Mouse (Mus musculus) T-helper 1 cell (primary cell): ENCODE data around the gene Maml3.

ENCODE experiments used
- in situ Hi-C: fragments of 300-600 bp; cut with MboI, MseI; formaldehyde crosslinking; loops from one replicate; pipeline ENCODE4 v1.15.1; 2025; ENCODE audit warnings: high pct_unique_total_duplicates

Gene Maml3

GRCm38 (mm10) chr3:51674963-51675362 lies 429.9 kb downstream of the Maml3 start:
- in situ Hi-C loops = no loop called here

DNA sequence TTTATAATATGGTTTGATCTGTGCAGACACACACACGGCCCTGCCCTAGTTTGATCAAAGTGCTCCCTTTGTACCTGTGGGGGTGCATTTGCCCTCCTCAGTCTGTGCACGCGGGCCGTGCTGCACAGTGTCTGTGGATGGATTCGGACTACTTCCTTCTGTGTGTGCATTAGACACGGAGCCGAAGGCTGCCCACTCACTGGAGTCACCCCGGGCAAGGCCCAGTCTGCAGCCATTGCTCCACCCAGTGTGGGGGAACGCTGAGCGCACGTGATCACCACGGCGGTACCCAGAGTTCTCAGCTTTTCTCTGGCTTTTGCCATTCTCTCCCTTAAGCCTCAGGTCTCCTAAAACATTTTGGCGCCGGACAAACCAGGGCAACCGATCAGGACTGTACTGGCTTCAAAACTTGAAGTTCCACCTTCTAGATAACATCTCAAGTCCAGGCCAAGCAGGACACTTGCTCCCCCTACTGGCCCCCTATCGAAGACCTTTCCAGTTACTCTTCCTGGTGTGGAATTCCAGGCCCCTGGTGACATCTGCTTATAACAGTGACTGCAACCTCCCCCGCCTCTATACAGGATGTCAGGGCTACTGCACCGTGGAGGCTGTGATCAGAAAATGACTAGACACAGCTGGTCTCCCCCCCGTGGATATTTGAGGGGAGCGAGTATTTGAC lies 431.3 kb downstream of the Maml3 start:
- in situ Hi-C loops = no loop called here

DNA sequence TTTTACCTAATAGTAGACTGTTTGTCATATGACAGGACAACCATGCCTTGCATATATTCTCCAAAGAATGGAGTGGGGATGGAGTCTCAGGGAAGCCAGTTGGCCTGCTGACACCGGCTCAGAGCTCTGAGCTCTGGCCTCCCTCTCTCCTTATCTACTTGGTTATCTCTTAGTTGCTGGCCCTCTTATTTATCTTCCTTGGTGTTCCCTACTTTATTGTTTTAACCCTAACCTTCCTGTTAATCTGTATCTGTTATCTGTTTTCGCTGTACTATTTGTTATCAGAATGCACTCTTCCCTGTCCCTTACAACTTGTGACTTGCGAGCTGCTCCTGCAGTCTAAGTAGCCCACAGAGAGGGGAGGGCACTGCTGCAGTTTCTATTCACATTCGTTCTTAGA lies 432.2 kb downstream of the Maml3 start:
- in situ Hi-C loops = no loop called here

DNA sequence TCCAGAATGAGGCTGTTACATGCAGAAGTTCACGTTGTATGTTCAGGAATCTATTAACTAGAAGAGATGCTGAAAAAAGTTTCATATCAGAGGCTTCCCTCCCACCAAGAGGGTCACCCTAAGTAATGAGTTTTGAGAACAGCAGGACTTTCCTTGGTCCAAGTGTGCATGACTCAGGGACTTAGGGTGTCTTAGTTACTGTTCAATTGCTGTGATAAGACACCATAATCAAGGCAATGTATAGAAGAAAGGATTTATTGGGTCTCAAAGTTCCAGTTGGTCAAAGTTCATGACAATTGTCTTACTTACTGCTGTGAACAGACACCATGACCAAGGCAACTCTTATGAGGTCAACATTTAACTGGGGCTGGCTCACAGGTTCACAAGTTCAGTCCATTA lies 433.8 kb downstream of the Maml3 start:
- in situ Hi-C loops = no loop called here

DNA sequence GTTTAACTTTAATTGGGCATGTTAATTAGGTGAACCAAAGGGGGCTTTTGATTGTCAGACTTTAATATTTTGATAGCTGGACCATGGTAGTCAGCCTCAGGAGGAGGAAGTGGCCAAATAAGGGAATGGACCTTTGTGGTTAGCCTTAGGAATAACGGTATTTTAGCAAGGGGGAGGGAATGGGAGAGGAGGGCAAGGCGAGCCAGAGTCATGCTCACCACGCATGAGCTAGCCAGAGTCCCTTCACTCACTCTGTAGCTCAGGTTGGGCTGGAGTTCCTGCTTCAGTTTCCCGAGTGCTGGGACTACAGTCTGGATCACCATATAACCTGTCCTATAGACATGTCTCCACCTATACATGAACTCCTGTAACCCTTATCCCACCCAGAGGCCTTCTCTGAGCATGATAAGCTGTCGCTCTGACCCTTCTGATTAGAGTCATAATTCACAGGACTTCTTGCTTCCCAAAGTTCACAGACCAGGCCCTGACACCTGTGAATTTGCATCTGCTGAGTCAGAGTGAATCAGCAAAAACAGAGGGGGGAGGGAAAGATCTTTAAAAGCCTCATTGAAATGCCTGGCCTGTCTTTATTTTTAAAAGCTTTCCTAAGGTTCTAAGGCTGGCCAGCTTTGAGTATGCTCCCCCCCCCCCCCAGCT lies 434.3 kb downstream of the Maml3 start:
- in situ Hi-C loops = no loop called here

DNA sequence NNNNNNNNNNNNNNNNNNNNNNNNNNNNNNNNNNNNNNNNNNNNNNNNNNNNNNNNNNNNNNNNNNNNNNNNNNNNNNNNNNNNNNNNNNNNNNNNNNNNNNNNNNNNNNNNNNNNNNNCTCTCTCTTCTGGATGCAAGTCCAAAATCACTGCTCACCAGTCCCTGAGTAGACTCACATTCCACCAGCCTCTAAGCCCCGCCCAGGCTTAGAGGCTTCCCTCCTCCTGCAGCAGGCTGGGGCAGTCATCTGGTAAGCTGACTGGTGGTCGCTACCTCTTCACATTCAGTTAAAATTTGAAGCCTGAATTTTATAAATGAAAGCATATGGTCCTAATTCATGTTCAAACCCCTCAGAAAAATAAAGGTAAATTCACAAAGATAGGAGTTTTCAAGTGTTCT lies 436.3 kb downstream of the Maml3 start:
- in situ Hi-C loops = no loop called here

GRCm38 (mm10) chr3:51662557-51662956 lies 442.3 kb downstream of the Maml3 start:
- in situ Hi-C loops = no loop called here

DNA sequence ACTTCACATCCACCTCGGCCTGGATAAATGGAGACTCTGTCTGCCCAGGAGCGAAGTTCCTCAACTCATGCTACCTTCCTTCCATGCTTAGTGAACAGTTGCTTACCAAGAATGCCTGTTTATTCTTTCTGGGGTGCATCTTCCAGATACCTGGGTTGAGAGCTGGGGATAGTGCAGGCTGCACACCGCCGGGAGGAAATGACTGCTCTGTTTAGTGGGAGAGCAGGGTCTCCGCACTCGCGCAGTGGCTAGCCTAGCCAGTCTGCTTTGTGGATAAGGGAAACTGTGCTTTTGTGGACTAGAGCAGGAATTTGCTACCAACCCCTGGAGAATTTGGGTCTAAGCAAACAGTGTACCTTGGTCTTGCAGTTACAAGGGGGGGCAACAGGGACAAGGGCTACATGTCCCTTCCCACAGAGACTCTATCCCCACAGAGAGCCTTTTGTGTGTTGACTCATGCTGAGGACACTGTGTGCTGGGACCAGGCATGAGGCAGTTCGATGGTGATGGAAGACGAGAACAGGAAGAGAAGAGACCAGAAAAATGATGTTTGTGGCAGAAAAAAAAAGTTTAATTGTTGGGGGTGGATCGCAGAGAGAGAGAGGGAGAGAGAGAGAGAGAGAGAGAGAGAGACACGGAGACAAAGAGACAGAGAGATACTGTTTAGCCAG lies 442.9 kb downstream of the Maml3 start:
- in situ Hi-C loops = no loop called here

DNA sequence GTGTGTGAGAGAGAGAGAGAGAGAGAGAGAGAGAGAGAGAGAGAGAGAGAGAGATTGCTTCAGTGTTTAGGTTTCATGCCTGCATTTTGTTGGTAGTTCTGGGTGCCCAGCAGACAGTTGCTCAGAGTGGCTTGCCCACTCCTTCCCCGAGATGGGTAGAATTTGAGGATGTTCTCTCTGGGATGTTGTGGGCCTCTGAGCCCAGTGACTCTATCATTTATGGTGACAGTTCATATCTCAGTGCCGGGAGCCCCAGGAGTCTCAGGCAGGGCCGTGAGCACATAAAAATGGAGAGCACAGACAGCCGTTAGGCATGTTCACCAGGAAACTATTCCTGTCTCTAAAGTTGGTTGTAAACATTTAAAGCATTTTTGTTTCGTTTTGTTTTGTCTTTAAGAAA lies 443.5 kb downstream of the Maml3 start:
- in situ Hi-C loops = no loop called here

GRCm38 (mm10) chr3:51660821-51661276 lies 444.0 kb downstream of the Maml3 start:
- in situ Hi-C loops = no loop called here

DNA sequence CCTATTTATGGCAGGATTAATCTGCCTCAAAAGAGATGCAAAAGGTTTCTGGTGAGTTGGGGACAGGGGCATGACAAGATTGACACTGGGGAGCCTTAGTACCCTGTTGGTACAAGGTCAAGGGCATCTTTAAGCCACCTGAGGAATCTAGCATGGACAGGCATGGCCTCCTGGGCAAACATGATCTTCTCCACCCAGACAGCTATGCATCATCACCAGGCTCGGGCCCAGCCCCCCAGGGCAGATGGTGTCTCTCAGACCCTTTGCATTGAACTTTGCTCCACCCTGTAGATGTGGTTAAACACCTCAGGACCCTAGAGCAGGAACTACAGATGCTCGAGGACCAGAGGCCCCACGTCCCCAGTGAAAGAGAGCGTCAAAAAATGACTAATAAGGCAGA lies 444.8 kb downstream of the Maml3 start, which contains the start of gene Mgst2:
Gene Mgst2, plus strand, starts transcription at position 301 of the 400 bp plus-strand sequence.
- in situ Hi-C loops = no loop called here

GRCm38 (mm10) chr3:51659415-51659814 lies 445.5 kb downstream of the Maml3 start:
- in situ Hi-C loops = loop anchor here (10.0 kb wide), 1 partner anchor 175 kb away; the partner anchor contains the start of gene Rab33b

DNA sequence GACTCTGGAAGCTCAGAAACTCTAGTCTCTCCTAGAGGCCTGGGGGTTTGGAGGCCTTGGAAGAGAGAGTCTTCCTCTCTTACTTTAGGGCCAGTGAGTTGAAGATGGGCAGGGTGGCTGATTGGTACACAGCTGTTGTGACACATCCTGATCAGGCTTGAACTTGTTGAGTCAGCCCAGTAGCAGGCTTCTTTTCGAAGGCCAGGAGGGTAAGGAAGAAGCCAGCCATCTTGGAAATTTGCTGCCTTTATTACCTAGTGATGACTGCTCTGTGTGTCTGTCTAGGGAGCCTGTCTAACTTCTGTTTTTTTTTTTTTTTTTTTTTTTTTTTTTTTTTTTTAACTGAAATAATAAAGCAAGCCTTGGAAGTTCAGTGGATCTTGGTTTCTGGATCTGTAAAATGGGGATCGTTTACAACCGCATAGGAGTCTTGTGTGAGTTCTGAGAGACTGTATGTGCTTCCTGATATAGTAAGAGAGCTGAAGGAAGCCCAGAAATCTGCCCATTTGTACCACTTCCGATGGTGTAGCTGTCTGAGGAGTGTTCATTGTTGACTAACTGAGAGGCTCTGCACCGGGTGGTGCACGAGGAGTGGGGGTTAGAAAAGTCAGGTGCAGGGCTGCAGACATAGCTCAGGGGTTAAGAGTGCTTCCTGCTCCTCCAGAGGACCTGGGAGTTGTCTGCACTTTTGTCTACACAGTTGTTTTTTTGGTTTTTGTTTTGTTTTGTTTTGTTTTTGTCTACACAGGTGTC lies 450.4 kb downstream of the Maml3 start:
- in situ Hi-C loops = loop anchor here (5.0 to 10.0 kb wide), 2 partner anchors 147 to 170 kb away; partner anchors contain the start of gene Rab33b

DNA sequence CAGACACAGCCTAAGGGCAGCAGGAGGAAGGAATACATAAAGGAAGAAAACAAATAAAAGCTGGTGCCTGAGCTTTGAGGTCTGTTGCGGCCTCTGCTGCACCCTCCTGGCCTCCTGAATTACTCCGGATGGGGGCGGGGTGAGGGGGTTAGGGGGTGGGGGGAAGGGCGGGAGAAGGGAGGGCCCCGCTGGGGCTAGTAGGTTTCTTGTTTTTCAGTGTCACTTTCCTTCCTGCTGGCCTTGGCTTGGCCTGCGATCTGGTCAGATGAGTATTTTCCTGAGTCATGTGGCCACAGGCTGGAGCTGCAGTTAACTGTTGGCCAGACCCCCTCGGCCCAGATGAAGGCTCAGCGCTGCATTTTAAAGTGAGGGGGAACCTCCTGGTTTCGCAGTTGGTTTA lies 452.2 kb downstream of the Maml3 start:
- in situ Hi-C loops = loop anchor here (5.0 to 10.0 kb wide), 2 partner anchors 145 to 168 kb away; partner anchors contain the start of gene Rab33b

DNA sequence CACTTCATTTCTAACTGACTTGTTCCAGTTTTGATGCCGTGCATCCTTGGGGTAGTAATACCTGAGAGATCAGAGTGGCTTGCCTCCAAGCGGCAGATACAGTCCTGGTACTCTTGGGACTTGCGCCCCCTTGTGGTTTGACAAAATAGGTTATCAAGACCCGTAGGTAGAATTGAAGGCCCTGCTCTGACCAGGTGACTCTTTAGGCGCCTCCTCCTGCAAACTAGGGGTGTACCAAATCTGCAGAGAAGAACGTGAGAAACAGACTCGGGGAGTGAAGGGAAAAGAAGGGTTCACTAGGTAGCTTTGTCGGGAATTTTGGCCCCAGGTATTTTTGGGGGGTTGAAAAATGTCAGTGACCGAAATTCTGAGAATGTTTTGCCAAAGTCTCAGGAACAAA lies 452.6 kb downstream of the Maml3 start:
- in situ Hi-C loops = loop anchor here (5.0 to 10.0 kb wide), 2 partner anchors 145 to 167 kb away; partner anchors contain the start of gene Rab33b

- in situ Hi-C loops = loop anchor here (5.0 to 10.0 kb wide), 2 partner anchors 144 to 166 kb away; partner anchors contain the start of gene Rab33b
Observed at GRCm38 (mm10) chr3:51651149-51651548, 453.7 kb downstream of the Maml3 start.

- in situ Hi-C loops = loop anchor here (5.0 to 10.0 kb wide), 2 partner anchors 143 to 165 kb away; partner anchors contain the start of gene Rab33b
Observed at GRCm38 (mm10) chr3:51649986-51650385, 454.9 kb downstream of the Maml3 start.

DNA sequence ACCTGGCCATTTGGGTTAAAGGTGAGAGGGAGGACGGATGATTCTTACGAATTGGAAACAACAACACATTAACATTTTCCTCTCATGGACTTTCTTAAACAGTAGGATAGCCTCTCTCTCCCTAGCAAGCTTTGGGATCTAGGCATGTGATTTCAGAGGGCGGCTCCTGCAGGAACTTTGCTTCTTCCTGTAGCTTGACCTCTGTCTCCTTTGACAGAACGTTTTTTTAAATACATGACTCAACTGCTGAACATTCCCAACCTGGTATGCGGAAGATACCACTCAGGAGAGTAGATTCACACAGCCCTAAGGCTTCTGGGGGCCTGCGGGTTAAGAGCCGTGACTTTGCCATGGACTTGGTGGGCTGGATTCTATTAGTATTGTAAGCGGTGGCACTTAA lies 455.4 kb downstream of the Maml3 start:
- in situ Hi-C loops = no loop called here

- in situ Hi-C loops = no loop called here
Observed at GRCm38 (mm10) chr3:51648037-51648664, 456.7 kb downstream of the Maml3 start.

DNA sequence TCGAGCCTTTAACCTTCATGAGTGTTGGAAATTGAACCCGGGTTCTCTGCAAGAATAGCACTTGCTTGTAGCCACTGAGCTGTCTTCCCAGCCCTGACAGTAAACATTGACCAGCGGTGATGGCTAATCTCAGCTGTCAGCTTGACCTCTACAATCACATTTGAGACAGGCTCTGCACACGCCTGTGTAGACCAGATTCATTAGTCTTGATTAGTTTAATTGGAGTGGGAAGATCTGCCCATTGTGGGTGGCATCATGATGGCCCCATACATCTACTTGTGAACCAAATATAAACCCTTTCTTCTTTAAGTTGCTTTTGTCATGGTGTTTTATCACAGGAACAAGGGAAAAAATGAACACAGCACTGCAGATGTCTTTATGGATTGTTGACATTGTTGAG lies 457.5 kb downstream of the Maml3 start:
- in situ Hi-C loops = no loop called here

GRCm38 (mm10) chr3:51646301-51646700 lies 458.6 kb downstream of the Maml3 start:
- in situ Hi-C loops = no loop called here
